Mouse (Mus musculus): Measurements from ENCODE around the gene Itprid2. TPM values are rescaled to one million over a fixed set of nuclear protein-coding genes. Genes with fewer than 3 reads are reported as not detected.
A peak's percentile ranks its signal among the peaks of the same experiment; 100 is the strongest.

Itprid2 gene
- polyA plus RNA-seq, 1 experiment from 2014 or later = 7.6 TPM

DNA sequence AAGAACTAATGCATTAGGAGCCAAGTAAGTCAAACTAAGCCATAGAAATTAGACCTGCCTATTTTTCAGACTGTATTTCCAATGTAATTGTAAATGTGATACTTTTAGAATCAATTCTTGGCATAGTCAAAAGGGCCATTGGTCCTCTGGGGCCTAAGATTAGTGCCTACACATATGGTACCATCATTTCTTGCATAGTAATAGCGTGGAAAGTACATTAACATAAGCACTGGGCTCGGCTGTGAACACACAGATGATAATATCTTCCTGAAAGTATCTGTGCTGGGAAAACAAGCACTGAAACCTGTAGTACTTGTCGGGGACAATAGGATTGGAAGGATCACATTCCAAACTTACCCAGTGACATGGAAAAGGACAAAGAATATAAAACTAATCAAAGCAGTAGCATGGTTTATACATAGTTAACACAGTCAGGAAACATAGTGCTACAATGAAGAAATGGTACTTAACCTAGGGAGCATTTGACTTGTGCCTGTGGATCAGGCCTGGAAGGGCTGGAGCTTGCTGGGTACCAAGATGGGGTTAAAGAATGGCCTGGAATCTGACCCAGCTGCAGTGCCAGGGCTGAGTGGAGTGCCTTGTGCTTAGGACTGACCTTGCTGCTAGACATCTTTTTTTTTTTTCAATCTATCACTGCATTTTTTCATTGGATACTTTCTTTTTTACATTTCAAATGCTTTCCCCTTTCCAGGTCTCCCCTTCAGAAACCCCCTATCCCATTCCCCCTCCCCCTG, 29.6 kb downstream of the Itprid2 start:
- Histone ChIP-seq H3K36me3 (ENCODE audit: insufficient read depth, low read length) (peaks cover 23% of the 10 kb centered on the region), H3K9me3 (ENCODE audit: low read length) (no peaks in the 10 kb centered on the region), H3K27ac (ENCODE audit: low read length) (no peak overlapping the region), H3K9ac (replicated peaks; ENCODE audit: low read depth) (no peak overlapping the region), H3K27me3 (replicated peaks; ENCODE audit: insufficient read depth, low read length) (no peaks in the 10 kb centered on the region), H3K4me1 (ENCODE audit: insufficient read depth, low read depth, low read length) (no peaks in the 10 kb centered on the region; the same call in 1 of the 2 replicates), H3K4me3 (ENCODE audit: low read depth, low read length) (no peak overlapping the region), H3K4me2 (replicated peaks; ENCODE audit: low read depth, low read length) (no peak overlapping the region)
- ATAC-seq (peak; percentile 49; the same call in 1 of the 2 replicates), DNase-seq (ENCODE audit: low spot score) (no peak)
- TF ChIP-seq EP300 (IDR thresholded peaks at IDR 0.05) (no peak), CTCF (IDR thresholded peaks at IDR 0.05) (no peak)
- WGBS = 71% methylated on average over 3 of the region's 3 CpGs

DNA sequence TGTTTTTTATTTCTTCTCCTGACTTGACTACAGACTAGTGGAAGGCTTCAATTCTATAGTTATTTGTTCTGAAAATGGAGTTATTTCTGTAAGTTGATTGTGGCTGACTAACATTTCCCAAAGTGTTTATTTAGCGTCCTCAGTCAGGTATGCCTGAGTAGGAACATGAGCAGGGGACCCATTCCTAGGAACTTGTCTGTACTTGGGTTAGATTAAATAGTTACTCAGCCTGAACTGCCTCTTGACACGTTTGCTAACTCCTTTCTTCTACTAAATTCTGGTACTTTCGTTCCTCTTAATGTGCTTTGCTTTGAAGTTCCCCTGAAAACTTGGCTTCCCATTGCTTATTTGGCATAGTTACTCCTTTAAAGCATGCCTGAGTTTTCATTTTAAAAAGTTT, 30.3 kb downstream of the Itprid2 start:
- no peak overlapping the region for H3K27ac ChIP-seq (ENCODE audit: low read length)
- ATAC-seq = peak; percentile 93
- 45% methylated on average over 3 of the region's 3 CpGs for WGBS

DNA sequence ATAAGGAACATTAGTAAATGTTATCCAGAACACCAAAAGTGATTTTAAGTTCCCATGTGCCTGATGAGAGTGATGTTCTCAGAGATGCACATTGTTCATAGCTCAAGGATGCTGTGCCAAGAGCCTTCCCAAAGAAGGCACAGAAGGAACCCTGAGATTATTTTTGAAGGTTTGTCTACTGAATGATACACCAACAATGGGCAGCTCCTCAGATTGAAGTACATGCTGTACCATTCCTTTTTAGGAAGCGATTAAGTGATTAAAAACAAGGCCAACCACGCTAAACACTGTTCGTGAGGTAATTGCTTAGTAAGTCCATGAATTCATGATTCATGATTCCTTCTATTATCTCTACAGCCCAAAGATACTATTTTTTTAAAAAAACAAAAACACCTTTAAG, 40.1 kb downstream of the Itprid2 start:
- no peak overlapping the region for H3K9ac ChIP-seq (replicated peaks; ENCODE audit: low read depth)
- ATAC-seq = no peak
- WGBS = 92% methylated on average over 3 of the region's 3 CpGs
- TF ChIP-seq CTCF (IDR thresholded peaks at IDR 0.05) (no peak), EP300 (IDR thresholded peaks at IDR 0.05) (no peak)
- H3K4me2 ChIP-seq (replicated peaks; ENCODE audit: low read depth, low read length) = no peak overlapping the region
- DNase-seq (ENCODE audit: low spot score) = no peak
- no peak overlapping the region for H3K27ac ChIP-seq (ENCODE audit: low read length)
- no peaks in the 10 kb centered on the region for H3K27me3 ChIP-seq (replicated peaks; ENCODE audit: insufficient read depth, low read length)
- no peaks in the 10 kb centered on the region for H3K4me1 ChIP-seq (ENCODE audit: insufficient read depth, low read depth, low read length)
- no peaks in the 10 kb centered on the region for H3K9me3 ChIP-seq (ENCODE audit: low read length)
- no peak overlapping the region for H3K4me3 ChIP-seq (ENCODE audit: low read depth, low read length)
- H3K36me3 ChIP-seq (ENCODE audit: insufficient read depth, low read length) = no peaks in the 10 kb centered on the region

More for the DNA sequence above, 30.3 kb downstream of the Itprid2 start:
- DNase-seq (ENCODE audit: low spot score) = peak; percentile 88
- Histone ChIP-seq H3K4me2 (replicated peaks; ENCODE audit: low read depth, low read length) (peak overlapping the region; percentile 22), H3K9ac (replicated peaks; ENCODE audit: low read depth) (no peak overlapping the region), H3K27me3 (replicated peaks; ENCODE audit: insufficient read depth, low read length) (no peaks in the 10 kb centered on the region), H3K4me1 (ENCODE audit: insufficient read depth, low read depth, low read length) (no peaks in the 10 kb centered on the region; the same call in 1 of the 2 replicates), H3K9me3 (ENCODE audit: low read length) (no peaks in the 10 kb centered on the region), H3K36me3 (ENCODE audit: insufficient read depth, low read length) (peaks cover 19% of the 10 kb centered on the region), H3K4me3 (ENCODE audit: low read depth, low read length) (no peak overlapping the region)
- no peak for TF ChIP-seq CTCF (IDR thresholded peaks at IDR 0.05)
- peak; percentile 80 for TF ChIP-seq EP300 (IDR thresholded peaks at IDR 0.05)

DNA sequence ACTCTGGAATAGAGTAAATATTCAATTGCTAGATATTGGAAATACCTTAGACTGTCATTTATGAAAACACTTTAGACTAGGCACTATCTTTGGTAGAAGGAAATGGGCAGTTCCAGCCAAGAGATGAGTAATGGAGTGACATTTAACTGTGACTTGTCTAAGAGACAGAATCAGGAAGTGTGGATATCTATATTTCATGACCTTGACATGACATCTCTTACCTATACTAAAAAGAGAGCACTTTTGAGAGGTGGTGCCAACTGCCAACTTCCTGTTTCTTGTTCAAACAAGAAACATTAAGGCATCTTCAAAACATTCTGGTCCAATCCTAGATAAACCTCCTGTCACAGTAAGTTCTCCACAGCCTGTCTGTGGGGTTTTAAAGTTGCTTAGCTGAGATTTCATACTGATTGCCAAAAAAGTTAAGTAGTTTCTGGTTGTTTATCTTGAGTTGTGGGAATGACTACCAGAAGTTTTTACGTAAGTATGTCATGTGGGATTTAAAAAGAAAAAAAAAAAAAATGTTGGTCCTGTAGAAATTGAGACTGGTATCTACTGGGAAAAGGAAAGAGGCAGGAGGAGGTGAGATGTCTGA, 42.6 kb downstream of the Itprid2 start:
- Histone ChIP-seq H3K36me3 (ENCODE audit: insufficient read depth, low read length) (no peaks in the 10 kb centered on the region), H3K4me3 (ENCODE audit: low read depth, low read length) (no peak overlapping the region), H3K4me2 (replicated peaks; ENCODE audit: low read depth, low read length) (no peak overlapping the region), H3K4me1 (ENCODE audit: insufficient read depth, low read depth, low read length) (no peaks in the 10 kb centered on the region), H3K9me3 (ENCODE audit: low read length) (no peaks in the 10 kb centered on the region), H3K27me3 (replicated peaks; ENCODE audit: insufficient read depth, low read length) (no peaks in the 10 kb centered on the region), H3K9ac (replicated peaks; ENCODE audit: low read depth) (no peak overlapping the region), H3K27ac (ENCODE audit: low read length) (no peak overlapping the region)
- DNase-seq (ENCODE audit: low spot score) = no peak
- 42% methylated on average over 1 of the region's 1 CpGs for WGBS
- no peak for ATAC-seq
- no peak for TF ChIP-seq CTCF (IDR thresholded peaks at IDR 0.05)
- no peak for TF ChIP-seq EP300 (IDR thresholded peaks at IDR 0.05)

DNA sequence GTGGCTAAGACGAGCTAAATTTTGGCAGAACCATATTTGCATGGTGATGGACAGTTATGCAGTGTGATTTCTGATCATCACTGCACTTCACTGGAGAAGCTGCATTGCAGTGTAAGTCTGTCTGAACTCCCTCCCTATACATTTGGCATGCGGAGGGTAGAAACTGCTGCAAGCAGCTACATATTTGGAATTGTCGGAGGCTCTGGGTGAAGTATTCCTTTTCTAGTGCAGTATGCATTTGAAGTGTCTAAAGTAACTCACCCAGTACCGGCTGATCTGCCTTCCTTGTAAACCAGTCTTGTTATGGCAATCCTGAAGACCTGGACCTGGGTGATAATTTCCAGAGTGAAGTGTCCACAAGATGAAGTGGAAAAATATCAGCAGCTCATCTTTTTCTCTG, 46.5 kb downstream of the Itprid2 start:
- H3K36me3 ChIP-seq (ENCODE audit: insufficient read depth, low read length) = no peaks in the 10 kb centered on the region
- H3K4me1 ChIP-seq (ENCODE audit: insufficient read depth, low read depth, low read length) = no peaks in the 10 kb centered on the region
- H3K9me3 ChIP-seq (ENCODE audit: low read length) = no peaks in the 10 kb centered on the region
- 30% methylated on average over 4 of the region's 4 CpGs for WGBS
- no peak for TF ChIP-seq CTCF (IDR thresholded peaks at IDR 0.05)
- TF ChIP-seq EP300 (IDR thresholded peaks at IDR 0.05) = no peak
- no peaks in the 10 kb centered on the region for H3K27me3 ChIP-seq (replicated peaks; ENCODE audit: insufficient read depth, low read length)
- H3K4me2 ChIP-seq (replicated peaks; ENCODE audit: low read depth, low read length) = no peak overlapping the region
- no peak overlapping the region for H3K9ac ChIP-seq (replicated peaks; ENCODE audit: low read depth)
- no peak overlapping the region for H3K4me3 ChIP-seq (ENCODE audit: low read depth, low read length)
- DNase-seq (ENCODE audit: low spot score) (no peak), ATAC-seq (no peak)
- no peak overlapping the region for H3K27ac ChIP-seq (ENCODE audit: low read length)

DNA sequence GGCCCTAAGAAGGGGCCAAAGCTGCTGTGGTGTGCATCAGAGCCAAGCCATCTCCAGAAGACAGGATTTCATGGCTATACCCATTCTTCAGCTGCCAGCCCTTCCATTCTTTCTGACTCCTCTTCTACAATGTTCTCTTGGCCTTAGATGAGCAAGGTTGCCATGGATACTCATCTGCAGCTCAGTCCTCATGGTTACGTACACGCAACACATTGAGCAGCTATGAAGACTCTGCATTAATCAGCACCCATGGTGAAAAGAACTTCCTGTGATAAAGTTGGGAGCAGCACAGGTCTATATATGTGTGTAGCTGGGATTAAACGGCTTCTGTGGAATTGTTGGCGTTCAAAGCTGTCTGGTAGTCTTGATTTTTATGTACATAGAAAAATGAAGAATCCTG, 48.1 kb downstream of the Itprid2 start:
- H3K4me2 ChIP-seq (replicated peaks; ENCODE audit: low read depth, low read length) = no peak overlapping the region
- H3K27ac ChIP-seq (ENCODE audit: low read length) = no peak overlapping the region
- DNase-seq (ENCODE audit: low spot score) (no peak), ATAC-seq (no peak)
- H3K27me3 ChIP-seq (replicated peaks; ENCODE audit: insufficient read depth, low read length) = no peaks in the 10 kb centered on the region
- no peak overlapping the region for H3K9ac ChIP-seq (replicated peaks; ENCODE audit: low read depth)
- no peak overlapping the region for H3K4me3 ChIP-seq (ENCODE audit: low read depth, low read length)
- H3K9me3 ChIP-seq (ENCODE audit: low read length) = no peaks in the 10 kb centered on the region
- no peaks in the 10 kb centered on the region for H3K4me1 ChIP-seq (ENCODE audit: insufficient read depth, low read depth, low read length)
- H3K36me3 ChIP-seq (ENCODE audit: insufficient read depth, low read length) = no peaks in the 10 kb centered on the region
- TF ChIP-seq CTCF (IDR thresholded peaks at IDR 0.05) = no peak
- no peak for TF ChIP-seq EP300 (IDR thresholded peaks at IDR 0.05)
- 92% methylated on average over 4 of the region's 4 CpGs for WGBS

Data from lung, postnatal 0 days (tissue).